Comparison of ENCODE assay signal across 8 mouse cellular contexts in genomic region chr5:122500141-122500540, GRCm38 (mm10). TPM values are rescaled to one million over a fixed set of nuclear protein-coding genes. Genes with fewer than 3 reads are reported as not detected.
A peak's percentile ranks its signal among the peaks of the same experiment; 100 is the strongest.
DNase-seq lines count a peak whose midpoint lies in the region; ATAC-seq and TF ChIP-seq lines count a peak whose summit lies in the region.

No protein-coding gene starts in this region.

- no peaks in the 10 kb centered on the region for H3K27me3 ChIP-seq in E14TG2a.4 (ENCODE audit: insufficient read depth, low read length)
- no peaks in the 10 kb centered on the region for H3K27me3 ChIP-seq in forebrain, postnatal 0 days (ENCODE audit: insufficient read depth, low read length)
- H3K27me3 ChIP-seq in liver, embryonic 13.5 days = peaks cover 13% of the 10 kb centered on the region

- peak overlapping the region; percentile 76 for H3K4me2 ChIP-seq in forebrain, postnatal 0 days (ENCODE audit: low read depth)
- peak overlapping the region; percentile 97 for H3K4me2 ChIP-seq in liver, embryonic 13.5 days

- H3K9me3 ChIP-seq in E14TG2a.4 (ENCODE audit: low read length) = no peaks in the 10 kb centered on the region
- no peaks in the 10 kb centered on the region for H3K9me3 ChIP-seq in forebrain, postnatal 0 days (ENCODE audit: low read length)
- H3K9me3 ChIP-seq in liver, embryonic 13.5 days (replicated peaks) = no peaks in the 10 kb centered on the region

- peaks cover 74% of the 10 kb centered on the region for H3K4me1 ChIP-seq in E14TG2a.4 (replicated peaks; ENCODE audit: low read depth, low read length)
- peaks cover 26% of the 10 kb centered on the region for H3K4me1 ChIP-seq in forebrain, postnatal 0 days (ENCODE audit: insufficient read depth)
- H3K4me1 ChIP-seq in liver, embryonic 13.5 days (replicated peaks) = peaks cover 40% of the 10 kb centered on the region

- DNase-seq in embryo, embryonic 10 days (ENCODE audit: low spot score) = peak; percentile 36
- no peak for DNase-seq in embryo, embryonic 9.5 days (ENCODE audit: extremely low spot score)
- no peak for DNase-seq in forebrain, postnatal 0 days
- DNase-seq in liver, embryonic 13.5 days = no peak
- no peak for DNase-seq in ovary, postnatal 14 days (ENCODE audit: low spot score)
- DNase-seq in B cell, adult 2 months = no peak
- no peak for DNase-seq in thymus, postnatal 0 days (ENCODE audit: low spot score)

- H3K4me3 ChIP-seq in E14TG2a.4 (replicated peaks; ENCODE audit: low read length) = peak overlapping the region; percentile 91
- peak overlapping the region; percentile 92 for H3K4me3 ChIP-seq in forebrain, postnatal 0 days (ENCODE audit: low read depth, low read length)
- peak overlapping the region; percentile 97 for H3K4me3 ChIP-seq in liver, embryonic 13.5 days (replicated peaks)

- TF ChIP-seq CTCF in E14TG2a.4 (conservative IDR thresholded peaks at IDR 0.05; ENCODE audit: low read length) = no peak
- no peak for TF ChIP-seq CTCF in forebrain, postnatal 0 days (IDR thresholded peaks at IDR 0.05; ENCODE audit: low read depth)

- 45% methylated on average over 4 of the region's 4 CpGs for WGBS in forebrain, postnatal 0 days
- 30% methylated on average over 4 of the region's 4 CpGs for WGBS in liver, embryonic 13.5 days (ENCODE audit: insufficient replicate concordance)

- H3K36me3 ChIP-seq in E14TG2a.4 (ENCODE audit: insufficient read depth, low read length) = peaks cover 54% of the 10 kb centered on the region
- peaks cover 8% of the 10 kb centered on the region for H3K36me3 ChIP-seq in forebrain, postnatal 0 days (ENCODE audit: insufficient read depth)
- peaks cover 33% of the 10 kb centered on the region for H3K36me3 ChIP-seq in liver, embryonic 13.5 days

- H3K27ac ChIP-seq in forebrain, postnatal 0 days (ENCODE audit: low read depth, low read length) = no peak overlapping the region
- H3K27ac ChIP-seq in liver, embryonic 13.5 days = 0 out of 2 replicates have a peak overlapping the region, but pooled peaks have one; percentile 21

- peak overlapping the region; percentile 99; the same call in 1 of the 2 replicates for H3K9ac ChIP-seq in forebrain, postnatal 0 days
- H3K9ac ChIP-seq in liver, embryonic 13.5 days = peak overlapping the region; percentile 99

- ATAC-seq in forebrain, postnatal 0 days = no peak
- no peak for ATAC-seq in liver, embryonic 13.5 days (ENCODE audit: low read depth)

RNA-seq across cellular contexts. Expression of gene Atp2a2, which starts 1.9 kb away (rescaled TPM):
- total RNA-seq in forebrain, postnatal 0 days (2014; rRNA removed) = 143 and 178 TPM in 2 replicates
- polyA plus RNA-seq in forebrain, postnatal 0 days (2015; fragmentation: Nextera tagmentation; extraction: Ambion mirVana) = 28.8 and 37.2 TPM in 2 replicates
- polyA plus RNA-seq in liver, embryonic 13.5 days (2015; fragmentation: Nextera tagmentation; extraction: Ambion mirVana) = 14.1 and 17.1 TPM in 2 replicates
- 20.2 and 22.6 TPM in 2 replicates for polyA plus RNA-seq in thymus, postnatal 0 days (2015; fragmentation: Nextera tagmentation; extraction: Ambion mirVana)
